Mouse (Mus musculus) ovary, adult 18-20 months (tissue): Measurements from ENCODE around the gene Gm13697.
"Not testable (repeated sequence)": the region's sequence is repeated elsewhere in the genome, so short reads cannot be mapped to it uniquely, and the experiment has no call there.

Experiments
- DNase-seq: peaks from one replicate; pipeline ENCODE4 v3.0.0; 2022; ENCODE audit warnings: low spot score, mixed read lengths

Gene Gm13697

DNA sequence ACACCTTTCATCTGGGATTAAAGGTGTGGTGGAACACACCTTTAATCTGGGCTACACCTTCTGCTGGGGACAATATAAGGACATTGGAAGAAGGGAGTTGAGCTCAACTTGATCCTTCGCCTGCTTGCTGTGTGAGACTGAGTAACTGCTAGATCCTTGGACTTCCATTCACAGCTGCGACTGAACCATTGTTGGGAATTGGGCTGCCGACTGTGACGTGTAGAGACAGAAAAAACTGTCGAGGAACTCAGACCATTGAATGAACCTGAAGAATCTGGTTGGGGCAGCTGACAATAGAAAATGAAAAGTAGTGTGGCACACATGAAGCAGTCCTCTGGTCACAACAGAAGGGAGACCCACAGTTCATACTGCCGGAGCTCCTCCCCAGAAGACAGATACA lies at the start of gene Gm13697:
Gm13697 (plus strand) TSS at position 301 of the 400 bp plus-strand sequence.
- not testable (repeated sequence) for DNase-seq

DNA sequence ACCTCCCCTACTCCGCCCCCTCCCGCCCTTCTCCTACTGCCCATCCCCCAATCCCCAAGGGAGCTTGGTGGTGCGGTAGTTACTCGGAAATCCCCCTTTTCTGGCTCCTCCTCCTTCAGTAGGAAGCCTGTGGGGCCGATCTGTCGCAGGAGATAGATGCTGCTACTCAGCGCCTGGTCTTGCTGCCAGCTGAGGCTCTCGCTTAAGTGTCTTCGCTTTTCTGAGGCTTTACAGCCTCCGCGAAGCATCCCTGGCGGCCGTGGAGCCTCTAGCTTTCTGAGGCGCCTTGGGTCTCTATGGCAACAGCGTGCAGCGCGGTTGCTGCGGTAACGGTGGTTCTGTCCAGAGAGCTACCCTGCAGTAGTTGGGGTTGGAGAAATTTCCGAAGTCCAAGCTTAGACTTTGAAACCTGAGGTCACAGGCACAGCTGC lies 43.6 kb upstream of the Gm13697 start, which contains the start of gene Zswim2:
Zswim2 (minus strand) TSS at position 298 of the 431 bp plus-strand sequence.
- DNase-seq: peak; percentile 36

DNA sequence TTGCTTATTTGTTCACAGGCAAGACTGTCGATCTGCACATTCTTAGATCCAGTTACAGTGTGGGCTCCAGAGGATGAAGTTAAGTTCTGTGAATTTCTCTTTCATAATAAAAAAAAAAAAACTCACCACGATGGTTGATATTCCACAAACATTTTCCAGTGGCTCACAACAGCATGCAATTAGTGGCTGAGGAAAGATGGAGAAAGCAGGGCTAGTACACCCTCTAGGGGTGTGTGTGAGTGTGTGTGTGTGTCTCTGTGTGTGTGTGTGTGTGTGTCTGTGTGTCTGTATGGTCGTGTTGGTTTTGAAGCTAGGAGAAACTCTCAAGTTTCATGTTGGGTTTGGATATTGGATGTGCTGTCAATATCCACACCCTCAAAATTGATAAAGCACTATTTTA lies 43.2 kb upstream of the Gm13697 start:
- DNase-seq: no peak

DNA sequence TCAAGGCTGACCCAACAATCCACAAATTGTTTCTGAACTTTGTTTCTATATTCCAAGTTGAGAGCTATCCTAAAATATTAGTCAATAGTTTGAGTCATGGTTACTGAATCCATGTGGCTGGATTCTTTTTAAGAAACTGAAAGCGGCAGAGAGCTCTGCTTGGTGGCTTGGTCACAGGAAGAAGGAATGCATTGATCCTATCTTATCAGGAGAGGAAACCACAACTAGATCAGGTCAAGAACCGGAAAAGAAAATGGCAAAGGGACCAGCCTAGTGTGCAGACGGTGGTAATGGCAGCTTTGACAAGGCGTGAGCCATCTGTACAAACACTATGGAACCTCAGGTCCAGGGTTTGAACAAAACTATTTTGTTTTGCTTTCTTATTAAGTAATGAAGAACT lies 42.8 kb upstream of the Gm13697 start:
- no peak for DNase-seq

DNA sequence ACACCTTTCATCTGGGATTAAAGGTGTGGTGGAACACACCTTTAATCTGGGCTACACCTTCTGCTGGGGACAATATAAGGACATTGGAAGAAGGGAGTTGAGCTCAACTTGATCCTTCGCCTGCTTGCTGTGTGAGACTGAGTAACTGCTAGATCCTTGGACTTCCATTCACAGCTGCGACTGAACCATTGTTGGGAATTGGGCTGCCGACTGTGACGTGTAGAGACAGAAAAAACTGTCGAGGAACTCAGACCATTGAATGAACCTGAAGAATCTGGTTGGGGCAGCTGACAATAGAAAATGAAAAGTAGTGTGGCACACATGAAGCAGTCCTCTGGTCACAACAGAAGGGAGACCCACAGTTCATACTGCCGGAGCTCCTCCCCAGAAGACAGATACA lies 29.1 kb upstream of the Gm13697 start, which contains the start of gene Gm13698:
Gm13698 (plus strand) TSS at position 301 of the 400 bp plus-strand sequence.
- DNase-seq: not testable (repeated sequence)

DNA sequence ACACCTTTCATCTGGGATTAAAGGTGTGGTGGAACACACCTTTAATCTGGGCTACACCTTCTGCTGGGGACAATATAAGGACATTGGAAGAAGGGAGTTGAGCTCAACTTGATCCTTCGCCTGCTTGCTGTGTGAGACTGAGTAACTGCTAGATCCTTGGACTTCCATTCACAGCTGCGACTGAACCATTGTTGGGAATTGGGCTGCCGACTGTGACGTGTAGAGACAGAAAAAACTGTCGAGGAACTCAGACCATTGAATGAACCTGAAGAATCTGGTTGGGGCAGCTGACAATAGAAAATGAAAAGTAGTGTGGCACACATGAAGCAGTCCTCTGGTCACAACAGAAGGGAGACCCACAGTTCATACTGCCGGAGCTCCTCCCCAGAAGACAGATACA lies 23.3 kb upstream of the Gm13697 start, which contains the start of gene Gm13693:
Gm13693 (plus strand) TSS at position 301 of the 400 bp plus-strand sequence.
- not testable (repeated sequence) for DNase-seq

DNA sequence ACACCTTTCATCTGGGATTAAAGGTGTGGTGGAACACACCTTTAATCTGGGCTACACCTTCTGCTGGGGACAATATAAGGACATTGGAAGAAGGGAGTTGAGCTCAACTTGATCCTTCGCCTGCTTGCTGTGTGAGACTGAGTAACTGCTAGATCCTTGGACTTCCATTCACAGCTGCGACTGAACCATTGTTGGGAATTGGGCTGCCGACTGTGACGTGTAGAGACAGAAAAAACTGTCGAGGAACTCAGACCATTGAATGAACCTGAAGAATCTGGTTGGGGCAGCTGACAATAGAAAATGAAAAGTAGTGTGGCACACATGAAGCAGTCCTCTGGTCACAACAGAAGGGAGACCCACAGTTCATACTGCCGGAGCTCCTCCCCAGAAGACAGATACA lies 17.5 kb upstream of the Gm13697 start, which contains the start of gene Gm13695:
Gm13695 (plus strand) TSS at position 301 of the 400 bp plus-strand sequence.
- not testable (repeated sequence) for DNase-seq

DNA sequence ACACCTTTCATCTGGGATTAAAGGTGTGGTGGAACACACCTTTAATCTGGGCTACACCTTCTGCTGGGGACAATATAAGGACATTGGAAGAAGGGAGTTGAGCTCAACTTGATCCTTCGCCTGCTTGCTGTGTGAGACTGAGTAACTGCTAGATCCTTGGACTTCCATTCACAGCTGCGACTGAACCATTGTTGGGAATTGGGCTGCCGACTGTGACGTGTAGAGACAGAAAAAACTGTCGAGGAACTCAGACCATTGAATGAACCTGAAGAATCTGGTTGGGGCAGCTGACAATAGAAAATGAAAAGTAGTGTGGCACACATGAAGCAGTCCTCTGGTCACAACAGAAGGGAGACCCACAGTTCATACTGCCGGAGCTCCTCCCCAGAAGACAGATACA lies 11.7 kb upstream of the Gm13697 start, which contains the start of gene Gm13696:
Gm13696 (plus strand) TSS at position 301 of the 400 bp plus-strand sequence.
- DNase-seq: not testable (repeated sequence)

DNA sequence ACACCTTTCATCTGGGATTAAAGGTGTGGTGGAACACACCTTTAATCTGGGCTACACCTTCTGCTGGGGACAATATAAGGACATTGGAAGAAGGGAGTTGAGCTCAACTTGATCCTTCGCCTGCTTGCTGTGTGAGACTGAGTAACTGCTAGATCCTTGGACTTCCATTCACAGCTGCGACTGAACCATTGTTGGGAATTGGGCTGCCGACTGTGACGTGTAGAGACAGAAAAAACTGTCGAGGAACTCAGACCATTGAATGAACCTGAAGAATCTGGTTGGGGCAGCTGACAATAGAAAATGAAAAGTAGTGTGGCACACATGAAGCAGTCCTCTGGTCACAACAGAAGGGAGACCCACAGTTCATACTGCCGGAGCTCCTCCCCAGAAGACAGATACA lies 5.9 kb upstream of the Gm13697 start, which contains the start of gene Gm13694:
Gm13694 (plus strand) TSS at position 301 of the 400 bp plus-strand sequence.
- not testable (repeated sequence) for DNase-seq

DNA sequence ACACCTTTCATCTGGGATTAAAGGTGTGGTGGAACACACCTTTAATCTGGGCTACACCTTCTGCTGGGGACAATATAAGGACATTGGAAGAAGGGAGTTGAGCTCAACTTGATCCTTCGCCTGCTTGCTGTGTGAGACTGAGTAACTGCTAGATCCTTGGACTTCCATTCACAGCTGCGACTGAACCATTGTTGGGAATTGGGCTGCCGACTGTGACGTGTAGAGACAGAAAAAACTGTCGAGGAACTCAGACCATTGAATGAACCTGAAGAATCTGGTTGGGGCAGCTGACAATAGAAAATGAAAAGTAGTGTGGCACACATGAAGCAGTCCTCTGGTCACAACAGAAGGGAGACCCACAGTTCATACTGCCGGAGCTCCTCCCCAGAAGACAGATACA lies 5.7 kb downstream of the Gm13697 start, which contains the start of gene Gm13691:
Gm13691 (plus strand) TSS at position 301 of the 400 bp plus-strand sequence.
- not testable (repeated sequence) for DNase-seq

DNA sequence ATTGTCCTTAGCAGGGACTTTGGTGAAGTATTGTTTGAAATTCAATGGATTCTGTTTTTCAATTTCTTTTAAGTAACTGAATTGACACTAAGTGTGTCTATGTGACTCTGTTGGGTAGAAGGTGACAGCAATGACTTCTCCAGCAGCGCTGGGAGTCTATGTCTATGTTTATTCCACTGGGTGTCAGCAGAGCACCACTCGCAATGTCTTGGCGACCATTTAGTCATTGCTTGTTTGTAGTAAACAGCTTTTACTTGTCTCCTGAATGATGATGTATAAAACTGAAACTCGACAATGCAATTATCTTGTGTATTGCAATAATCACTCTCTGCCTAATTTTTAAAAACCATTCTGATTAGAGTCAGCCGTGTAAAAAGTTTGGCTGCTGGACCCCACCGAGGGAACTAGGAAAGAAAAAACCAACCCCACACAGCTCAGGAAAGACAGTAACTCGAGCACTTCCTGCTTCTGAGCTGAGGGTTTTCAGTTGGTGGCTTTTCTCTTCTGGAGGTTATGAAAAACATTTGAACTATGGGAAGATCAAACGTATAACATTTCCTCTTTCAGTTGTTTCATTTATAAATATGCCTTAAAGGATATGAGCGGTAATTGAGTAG lies 9.2 kb downstream of the Gm13697 start:
- DNase-seq: not testable (repeated sequence)

DNA sequence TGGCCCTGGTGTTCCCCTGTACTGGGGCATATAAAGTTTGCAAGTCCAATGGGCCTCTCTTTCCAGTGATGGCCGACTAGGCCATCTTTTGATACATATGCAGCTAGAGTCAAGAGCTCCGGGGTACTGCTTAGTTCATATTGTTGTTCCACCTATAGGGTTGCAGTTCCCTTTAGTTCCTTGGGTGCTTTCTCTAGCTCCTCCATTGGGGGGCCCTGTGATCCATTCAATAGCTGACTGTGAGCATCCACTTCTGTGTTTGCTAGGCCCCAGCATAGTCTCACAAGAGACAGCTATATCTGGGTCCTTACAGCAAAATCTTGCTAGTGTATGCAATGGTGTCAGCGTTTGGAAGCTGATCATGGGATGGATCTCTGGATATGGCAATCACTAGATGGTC lies 10.0 kb downstream of the Gm13697 start:
- DNase-seq: not testable (repeated sequence)

DNA sequence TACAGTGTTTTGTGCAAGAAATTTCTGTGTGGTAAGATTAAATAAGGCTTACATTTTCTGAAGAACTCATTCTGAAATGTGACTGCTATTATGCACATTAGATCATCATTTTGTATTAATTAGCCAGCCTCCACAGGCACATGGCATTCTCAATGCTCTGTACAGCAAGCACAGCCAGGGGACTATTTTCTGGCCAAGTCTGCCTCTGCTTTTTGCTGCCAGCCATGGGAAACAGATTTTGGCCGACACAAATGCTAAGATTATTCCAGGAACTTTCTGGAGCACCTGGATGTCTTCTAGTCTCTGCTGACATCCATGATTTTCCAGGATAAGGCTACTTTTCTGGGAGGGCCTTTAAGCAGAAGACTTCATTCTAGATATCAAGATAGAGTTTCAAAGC lies 24.4 kb downstream of the Gm13697 start:
- DNase-seq: no peak

DNA sequence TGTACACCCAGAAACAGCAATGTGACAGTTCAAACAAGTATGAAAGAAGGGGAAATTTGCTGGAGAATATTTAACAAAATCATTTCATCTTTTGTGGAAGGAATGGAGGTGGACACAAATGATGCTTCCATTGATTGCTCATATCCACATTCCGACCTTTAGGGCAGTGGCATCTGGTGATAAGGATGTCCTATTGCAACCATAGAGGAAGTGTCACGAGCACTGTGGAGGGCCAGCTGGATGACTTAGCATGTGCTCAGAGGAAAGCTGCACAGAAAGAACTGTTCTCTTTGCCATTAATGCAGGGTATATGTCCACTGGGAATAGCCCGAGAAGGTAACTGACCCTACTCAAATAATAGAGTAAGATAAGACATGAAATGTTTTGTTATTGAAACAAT lies 25.3 kb downstream of the Gm13697 start:
- no peak for DNase-seq

DNA sequence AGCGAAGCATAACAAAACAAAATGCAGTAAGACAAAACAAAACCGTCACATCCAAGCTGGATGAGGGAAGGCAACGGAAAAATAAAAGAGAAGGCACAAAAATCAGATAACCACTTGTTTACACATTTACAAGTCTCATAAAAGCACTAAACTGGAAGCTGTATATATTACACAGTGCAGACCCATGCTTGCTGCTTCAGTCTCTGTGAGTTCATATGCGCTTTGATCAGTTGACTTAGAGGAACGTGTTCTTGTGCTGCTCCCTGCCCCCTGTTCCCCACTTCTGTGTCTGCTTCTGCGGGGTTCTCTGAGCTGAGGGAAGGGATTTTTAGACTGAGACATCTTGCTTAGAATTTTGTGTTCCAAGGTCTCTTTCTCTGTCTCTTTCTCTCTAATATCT lies 30.0 kb downstream of the Gm13697 start:
- DNase-seq: no peak

DNA sequence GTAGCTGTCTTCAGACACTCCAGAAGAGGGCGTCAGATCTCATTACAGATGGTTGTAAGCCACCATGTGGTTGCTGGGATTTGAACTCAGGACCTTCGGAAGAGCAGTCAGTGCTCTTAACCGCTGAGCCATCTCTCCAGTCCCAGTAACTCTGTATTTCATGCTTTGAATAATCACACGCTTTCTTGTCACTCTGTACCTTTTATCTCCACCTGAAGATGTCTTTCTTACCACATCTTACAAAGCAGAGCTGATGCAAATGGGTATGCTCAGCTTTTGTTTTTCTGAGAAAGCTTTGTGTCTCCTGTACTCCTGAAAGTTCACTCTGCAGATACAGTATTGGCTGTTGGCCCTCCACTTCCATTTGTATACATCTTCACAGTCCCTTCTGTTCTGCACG lies 31.7 kb downstream of the Gm13697 start:
- DNase-seq: not testable (repeated sequence)

DNA sequence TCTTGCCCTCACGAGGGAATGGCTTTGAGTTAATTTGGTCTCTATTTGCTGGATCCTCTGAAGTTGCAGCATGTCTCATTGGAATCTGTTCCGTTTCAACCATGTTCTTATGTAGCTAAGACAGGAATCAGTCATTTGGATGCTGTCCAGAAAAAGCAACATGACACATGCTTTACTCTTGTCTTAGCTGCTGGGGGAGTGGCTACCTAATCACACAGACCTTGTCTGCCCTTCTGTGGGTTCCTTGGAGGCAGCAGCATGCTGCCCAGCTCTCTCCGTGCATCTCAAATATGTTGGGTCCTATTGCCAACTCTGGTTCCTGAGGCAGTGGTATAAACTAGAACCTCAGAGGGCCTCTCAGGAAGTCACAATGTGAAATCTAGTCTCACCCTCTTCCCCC lies 33.8 kb downstream of the Gm13697 start:
- DNase-seq: no peak

DNA sequence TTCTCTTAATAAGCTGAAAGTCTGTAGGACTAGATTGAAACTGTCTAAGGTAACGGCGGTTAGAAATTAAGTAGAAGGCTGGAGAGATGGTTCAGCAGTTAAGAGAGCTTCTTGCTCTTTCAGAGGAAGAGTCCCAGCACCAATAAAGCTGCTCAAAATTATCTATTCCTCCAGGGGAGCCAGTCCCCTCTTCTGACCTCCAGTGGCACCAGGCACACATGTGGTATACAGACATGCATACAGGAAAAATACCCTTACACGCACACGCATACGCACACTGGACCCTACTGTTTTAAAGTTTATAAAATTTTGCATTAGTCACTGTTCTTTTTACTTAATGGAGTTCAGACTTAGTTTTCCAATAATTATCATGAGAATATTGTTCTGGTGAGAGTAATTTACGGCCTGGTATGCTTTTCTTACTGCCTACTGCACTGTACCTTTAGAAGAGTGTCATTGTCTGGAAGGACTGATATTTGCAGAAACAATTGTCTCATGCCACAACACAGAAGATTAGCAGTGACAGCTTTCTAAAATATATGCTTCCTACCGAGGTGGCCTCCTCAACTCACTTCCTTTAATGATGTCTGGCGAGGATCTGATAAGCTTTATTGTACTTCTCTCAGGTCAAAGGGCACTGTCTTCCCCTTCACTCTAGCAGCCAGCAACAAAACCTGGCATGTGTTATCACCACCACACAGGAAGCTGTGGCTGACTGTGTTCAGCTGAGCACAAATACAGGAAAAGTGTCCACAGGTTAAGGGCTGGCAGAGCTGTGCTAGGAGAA lies 35.2 kb downstream of the Gm13697 start:
- no peak for DNase-seq

DNA sequence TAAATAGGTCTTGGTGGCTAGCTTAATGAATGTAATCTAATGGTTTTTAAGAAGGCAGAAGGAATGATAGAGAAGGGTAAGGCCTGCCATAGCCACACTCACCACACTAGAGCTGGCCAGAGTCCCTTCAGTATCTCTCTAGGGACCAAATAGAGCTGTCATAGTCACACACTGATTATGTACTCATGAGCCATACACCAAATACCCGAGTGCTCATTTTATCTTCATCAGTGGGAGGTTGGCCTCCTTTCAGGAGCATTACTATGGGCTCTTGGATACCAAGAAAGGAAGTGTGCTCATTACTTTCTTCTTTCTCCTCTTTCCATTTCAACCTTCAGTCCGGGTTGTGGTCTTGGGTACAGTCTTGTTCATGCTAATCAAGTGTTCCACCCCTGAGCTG lies 37.4 kb downstream of the Gm13697 start:
- DNase-seq: no peak

DNA sequence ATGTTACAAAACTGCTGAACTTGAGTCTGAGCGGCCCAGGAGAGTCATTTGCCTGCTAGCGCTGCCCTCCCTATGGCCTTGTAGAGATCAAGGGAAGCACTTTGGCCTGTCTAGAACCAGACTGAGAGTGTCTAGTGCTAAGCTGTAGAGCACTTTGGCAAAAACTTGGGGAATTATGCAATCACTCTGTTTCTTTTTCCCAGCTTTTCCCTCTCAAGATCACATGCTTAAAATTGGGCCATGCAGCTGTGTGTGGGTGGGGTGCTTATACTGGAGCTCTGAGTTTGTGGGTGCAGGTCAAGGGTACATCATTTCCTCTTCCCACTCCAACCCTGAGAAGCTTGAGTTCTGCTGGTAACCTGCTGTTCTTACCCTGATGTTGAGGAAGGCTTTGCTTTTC lies 38.4 kb downstream of the Gm13697 start:
- peak; percentile 8 for DNase-seq

DNA sequence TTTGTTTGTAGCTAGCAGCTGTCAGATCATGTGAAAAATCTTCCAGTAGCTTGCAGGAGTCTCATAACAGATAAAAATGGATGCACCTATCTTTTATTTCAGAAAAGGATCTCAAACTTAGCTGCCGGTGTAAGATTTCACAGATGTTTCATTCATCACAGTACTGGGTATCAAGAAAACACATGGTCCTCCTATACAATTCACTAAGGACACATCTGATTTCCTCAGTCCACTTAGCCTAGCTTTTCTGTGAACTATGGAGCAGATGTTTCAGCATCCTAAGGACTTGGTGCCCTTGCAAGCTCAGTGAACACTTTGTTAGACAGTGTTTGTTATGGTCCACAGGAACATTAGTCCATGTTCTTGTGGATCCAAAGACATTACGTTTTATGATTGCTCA lies 38.8 kb downstream of the Gm13697 start:
- DNase-seq: no peak

DNA sequence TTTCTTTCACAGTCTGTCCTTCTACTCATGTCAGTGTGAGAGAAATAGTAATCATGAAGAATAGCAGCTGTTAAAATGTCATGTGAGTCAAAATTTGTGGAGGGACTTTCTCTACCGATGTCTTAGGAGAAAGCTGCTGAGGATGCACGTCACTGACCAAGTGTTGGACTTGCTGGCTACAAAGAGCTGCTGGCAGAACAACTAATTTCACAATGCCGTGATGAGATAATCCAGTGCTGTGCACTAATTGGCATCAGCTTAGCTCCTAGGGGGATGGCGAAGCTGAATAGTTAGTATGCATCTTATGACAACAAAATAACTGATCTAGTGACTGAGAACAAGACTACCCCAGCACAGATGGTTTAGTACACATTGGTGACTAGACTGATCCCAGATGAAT lies 40.7 kb downstream of the Gm13697 start:
- no peak for DNase-seq

DNA sequence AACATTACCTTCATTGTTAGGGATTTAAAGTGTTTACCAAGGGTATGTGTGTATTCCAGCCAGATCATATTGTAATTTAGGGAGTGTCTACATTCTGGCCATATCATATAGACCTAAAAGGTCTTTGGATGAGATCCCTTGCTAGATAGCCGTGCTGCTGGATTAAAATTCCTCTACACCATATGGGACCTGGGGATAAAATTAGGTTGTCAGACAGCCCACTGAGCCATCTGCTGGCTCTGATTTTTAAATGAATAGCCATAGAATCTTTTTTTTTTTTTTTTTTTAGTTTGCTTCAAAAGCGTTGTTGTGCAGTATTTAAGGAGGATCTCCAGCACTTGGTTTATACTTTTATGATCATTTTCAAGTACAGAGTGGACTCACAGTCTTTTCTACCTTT lies 48.0 kb downstream of the Gm13697 start:
- DNase-seq: no peak
